Mouse (Mus musculus) midbrain, embryonic 14.5 days (tissue): ENCODE data around the gene Pigo. TPM values are rescaled to one million over a fixed set of nuclear protein-coding genes. Genes with fewer than 3 reads are reported as not detected.

Source experiments
- ATAC-seq: fragments of 200-750 bp; cut with Nextera tagmentation; 2 replicates; pipeline ENCODE4 v1.8.0; 2017; ENCODE audit warnings: moderate number of reproducible peaks, moderate library complexity; ENCODE audit not compliant: low FRiP score, low TSS enrichment
- DNase-seq: peaks from one replicate; pipeline ENCODE4 v3.0.0-alpha.2; 2015
- H3K27ac ChIP-seq: fragments of 300-500 bp; sonication (generic); replicated peaks from 2 replicates; pipeline ENCODE4 v1.5.1; 2014; ENCODE audit warnings: mild to moderate bottlenecking, low read depth, low read length, moderate library complexity
- H3K27me3 ChIP-seq: fragments of 300-500 bp; sonication (generic); 2 replicates; pipeline ENCODE4 v1.6.1; 2014; ENCODE audit warnings: low read length, control low read depth, mixed read lengths; ENCODE audit not compliant: control insufficient read depth, insufficient read depth
- H3K36me3 ChIP-seq: fragments of 300-500 bp; sonication (generic); 2 replicates; pipeline ENCODE4 v1.6.1; 2014; ENCODE audit warnings: low read length, control low read depth; ENCODE audit not compliant: control insufficient read depth, insufficient read depth
- H3K4me1 ChIP-seq: fragments of 300-500 bp; sonication (generic); 2 replicates; pipeline ENCODE4 v1.6.1; 2014; ENCODE audit warnings: mild to moderate bottlenecking, antibody characterized with exemption, low read length, control low read depth; ENCODE audit not compliant: control insufficient read depth, insufficient read depth
- H3K4me2 ChIP-seq: fragments of 300-500 bp; sonication (generic); 2 replicates; pipeline ENCODE4 v1.6.1; 2014; ENCODE audit warnings: mild to moderate bottlenecking, low read length, moderate library complexity
- H3K4me3 ChIP-seq: fragments of 300-500 bp; sonication (generic); replicated peaks from 2 replicates; pipeline ENCODE4 v1.5.1; 2014; ENCODE audit warnings: low read depth, low read length
- H3K9ac ChIP-seq: fragments of 300-500 bp; sonication (generic); replicated peaks from 2 replicates; pipeline ENCODE4 v1.6.1; 2014; ENCODE audit warnings: mild to moderate bottlenecking, low read length, moderate library complexity
- H3K9me3 ChIP-seq: fragments of 300-500 bp; sonication (generic); 2 replicates; pipeline ENCODE4 v1.6.1; 2016; ENCODE audit warnings: low read length, control low read depth, mixed read lengths; ENCODE audit not compliant: control insufficient read depth
- WGBS: fragments of 180-500 bp; shearing (Covaris S2); extraction: QIAGEN DNeasy Blood & Tissue Kit; methylation state at CpG from one replicate; pipeline ENCODE4 v1.1.7; 2014; 5-methylcytosine and 5-hydroxymethylcytosine counted together
- polyA plus RNA-seq: library from polyadenylated mRNA; unstranded; fragments of >200 nt; fragmentation: Nextera tagmentation; extraction: Ambion mirVana; gene quantifications from 2 replicates; pipeline ENCODE4 v1.2.1, GENCODE M21; 2014

The Pigo gene
- polyA plus RNA-seq, result 23.3 and 26.4 TPM in 2 replicates

GRCm38 (mm10) chr4:43025084-43025960 lies at the start of gene Pigo:
Gene Pigo (minus strand): TSS chr4:43025819.
- WGBS, result 9% methylated on average over 42 of the region's 42 CpGs
- peak within 1 kb of the TSS; percentile 58 for H3K4me3 ChIP-seq

GRCm38 (mm10) chr4:43074923-43075322 lies 49.3 kb upstream of the Pigo start:
- DNase-seq (no peak), ATAC-seq (no peak)
- Histone ChIP-seq H3K9me3 (no peaks in the 10 kb centered on the region), H3K4me3 (no peak overlapping the region), H3K27ac (no peak overlapping the region), H3K9ac (no peak overlapping the region), H3K4me1 (no peaks in the 10 kb centered on the region), H3K4me2 (no peak overlapping the region), H3K27me3 (no peaks in the 10 kb centered on the region), H3K36me3 (no peaks in the 10 kb centered on the region)

More at GRCm38 (mm10) chr4:43025084-43025960, at the start of gene Pigo:
- DNase-seq (peak; percentile 97), ATAC-seq (peak; percentile 92)
- Histone ChIP-seq H3K36me3 (peaks cover 68% of the 10 kb centered on the region), H3K4me1 (peaks cover 19% of the 10 kb centered on the region), H3K27me3 (no peaks in the 10 kb centered on the region), H3K9me3 (no peaks in the 10 kb centered on the region), H3K27ac (peak within 1 kb of the TSS; percentile 90), H3K9ac (peak within 1 kb of the TSS; percentile 58), H3K4me2 (peak within 1 kb of the TSS; percentile 63)

- Histone ChIP-seq H3K27ac (no peak overlapping the region), H3K4me3 (no peak overlapping the region), H3K27me3 (no peaks in the 10 kb centered on the region), H3K4me1 (no peaks in the 10 kb centered on the region), H3K9me3 (no peaks in the 10 kb centered on the region), H3K36me3 (no peaks in the 10 kb centered on the region), H3K9ac (no peak overlapping the region), H3K4me2 (no peak overlapping the region)
- no peak for ATAC-seq
- DNase-seq, result no peak
- WGBS, result 97% methylated on average over 4 of the region's 4 CpGs
Measured at GRCm38 (mm10) chr4:43065471-43065870, 39.9 kb upstream of the Pigo start.

GRCm38 (mm10) chr4:43060286-43060685 lies 34.7 kb upstream of the Pigo start:
- H3K4me3 ChIP-seq, result no peak overlapping the region
- H3K27me3 ChIP-seq, result no peaks in the 10 kb centered on the region
- ATAC-seq, result no peak
- DNase-seq, result peak; percentile 43
- peaks cover 11% of the 10 kb centered on the region for H3K4me1 ChIP-seq
- H3K27ac ChIP-seq, result no peak overlapping the region
- 42% methylated on average over 3 of the region's 3 CpGs for WGBS
- H3K4me2 ChIP-seq, result peak overlapping the region; percentile 71
- H3K36me3 ChIP-seq, result no peaks in the 10 kb centered on the region
- no peak overlapping the region for H3K9ac ChIP-seq
- H3K9me3 ChIP-seq, result no peaks in the 10 kb centered on the region

- Histone ChIP-seq H3K27ac (no peak overlapping the region), H3K4me1 (peaks cover 11% of the 10 kb centered on the region), H3K9ac (peak overlapping the region; percentile 80), H3K9me3 (no peaks in the 10 kb centered on the region), H3K36me3 (no peaks in the 10 kb centered on the region), H3K27me3 (no peaks in the 10 kb centered on the region), H3K4me2 (peak overlapping the region; percentile 71), H3K4me3 (peak overlapping the region; percentile 82)
- ATAC-seq (no peak), DNase-seq (no peak)
- 29% methylated on average over 3 of the region's 3 CpGs for WGBS
Measured at GRCm38 (mm10) chr4:43059697-43060096, 34.1 kb upstream of the Pigo start.

- peak within 1 kb of the TSS; percentile 85 for H3K27ac ChIP-seq
- H3K4me2 ChIP-seq, result peak within 1 kb of the TSS; percentile 71
- H3K4me3 ChIP-seq, result peak within 1 kb of the TSS; percentile 82
- WGBS, result under 1% methylated on average over 90 of the region's 90 CpGs
- H3K9me3 ChIP-seq, result no peaks in the 10 kb centered on the region
- H3K36me3 ChIP-seq, result no peaks in the 10 kb centered on the region
- no peaks in the 10 kb centered on the region for H3K27me3 ChIP-seq
- ATAC-seq (peak; percentile 96), DNase-seq (peak; percentile 97)
- peaks cover 11% of the 10 kb centered on the region for H3K4me1 ChIP-seq
- peak within 1 kb of the TSS; percentile 80 for H3K9ac ChIP-seq
Measured at GRCm38 (mm10) chr4:43058753-43059654, 33.4 kb upstream of the Pigo start, which contains the start of gene Unc13b. Gene Unc13b (plus strand): TSS chr4:43058953.

- 18% methylated on average over 8 of the region's 8 CpGs for WGBS
- H3K9me3 ChIP-seq, result no peaks in the 10 kb centered on the region
- no peak overlapping the region for H3K9ac ChIP-seq
- ATAC-seq, result peak; percentile 25; the same call in 1 of the 2 replicates
- H3K36me3 ChIP-seq, result no peaks in the 10 kb centered on the region
- H3K27ac ChIP-seq, result no peak overlapping the region
- H3K4me3 ChIP-seq, result peak overlapping the region; percentile 82
- peak overlapping the region; percentile 71 for H3K4me2 ChIP-seq
- DNase-seq, result no peak
- H3K4me1 ChIP-seq, result peaks cover 11% of the 10 kb centered on the region
- no peaks in the 10 kb centered on the region for H3K27me3 ChIP-seq
Measured at GRCm38 (mm10) chr4:43058392-43058752, 32.8 kb upstream of the Pigo start.

GRCm38 (mm10) chr4:43057654-43058053 lies 32.0 kb upstream of the Pigo start:
- Histone ChIP-seq H3K4me2 (no peak overlapping the region), H3K4me3 (no peak overlapping the region), H3K4me1 (peaks cover 11% of the 10 kb centered on the region), H3K27ac (no peak overlapping the region), H3K36me3 (no peaks in the 10 kb centered on the region), H3K27me3 (no peaks in the 10 kb centered on the region), H3K9me3 (no peaks in the 10 kb centered on the region), H3K9ac (no peak overlapping the region)
- DNase-seq, result no peak
- no peak for ATAC-seq
- 96% methylated on average over 5 of the region's 5 CpGs for WGBS
